ENCODE assay signal across 40 mouse cellular contexts in the genomic region with DNA sequence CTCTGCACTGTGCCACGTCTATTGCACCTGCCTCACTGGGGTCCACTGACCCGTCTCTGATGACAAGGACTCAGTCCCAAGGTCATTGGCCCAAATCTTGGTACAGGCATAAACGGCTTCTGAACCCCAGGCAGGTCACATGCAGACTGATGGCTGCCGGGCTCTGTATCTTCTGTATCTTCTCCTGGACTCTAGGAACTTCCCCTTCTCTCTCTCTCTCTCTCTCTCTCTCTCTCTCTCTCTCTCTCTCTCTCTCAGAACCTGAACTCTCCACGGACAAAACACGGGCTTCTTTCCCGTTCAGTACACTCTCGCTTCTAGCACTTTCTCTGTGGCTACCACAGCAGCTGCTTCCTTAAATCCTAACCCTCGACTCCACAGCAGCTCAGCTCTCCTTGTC. TPM values are rescaled to one million over a fixed set of nuclear protein-coding genes. Genes with fewer than 3 reads are reported as not detected.
"Had no signal": no experiment of that assay in that cellular context is flagged by ENCODE, and none has a peak within 500 bp of the region (broad histone marks: within the 10 kb centered on the region; RNA-seq: fewer than 3 reads in every experiment).

No protein-coding gene starts in this region.

- H3K9ac ChIP-seq: embryonic facial prominence, embryonic 12.5 days; embryonic facial prominence, embryonic 13.5 days; embryonic facial prominence, embryonic 15.5 days; forebrain, embryonic 12.5 days; forebrain, embryonic 13.5 days; forebrain, embryonic 15.5 days; forebrain, postnatal 0 days had no signal

- H3K4me1 ChIP-seq: embryonic facial prominence, embryonic 10.5 days; embryonic facial prominence, embryonic 12.5 days; embryonic facial prominence, embryonic 15.5 days; forebrain, embryonic 12.5 days; forebrain, embryonic 15.5 days had no signal

- DNase-seq: cerebellum, adult 8-10 months; cerebellum, adult 9-10 months; cerebellum, adult 9-11 months; cerebellum, postnatal 10 days; cerebellum, postnatal 14 days; cerebellum, postnatal 25 days; cerebellum, postnatal 36 days; embryo, embryonic 11 days; forebrain, postnatal 0 days; gastrocnemius, adult 2 months; gastrocnemius, postnatal 10 days; gastrocnemius, postnatal 14 days; gastrocnemius, postnatal 25 days; gastrocnemius, postnatal 36 days; heart, adult 11 months; heart, adult 18-20 months; heart, adult 2 months had no signal

- H3K4me3 ChIP-seq: embryonic facial prominence, embryonic 10.5 days; embryonic facial prominence, embryonic 12.5 days; embryonic facial prominence, embryonic 13.5 days; embryonic facial prominence, embryonic 15.5 days; erythroblast, embryonic 14.5 days; forebrain, embryonic 10.5 days; forebrain, embryonic 12.5 days; forebrain, embryonic 13.5 days; forebrain, embryonic 15.5 days; gastrocnemius, adult 2 months; heart, adult 2 months had no signal

- H3K36me3 ChIP-seq: embryonic facial prominence, embryonic 10.5 days; embryonic facial prominence, embryonic 12.5 days; embryonic facial prominence, embryonic 13.5 days; embryonic facial prominence, embryonic 15.5 days; forebrain, embryonic 10.5 days; forebrain, embryonic 12.5 days; forebrain, embryonic 15.5 days had no signal

- H3K9me3 ChIP-seq: embryonic facial prominence, embryonic 10.5 days; embryonic facial prominence, embryonic 13.5 days; embryonic facial prominence, embryonic 15.5 days; forebrain, embryonic 12.5 days; forebrain, embryonic 13.5 days; forebrain, embryonic 15.5 days had no signal

- H3K27me3 ChIP-seq: embryonic facial prominence, embryonic 12.5 days; embryonic facial prominence, embryonic 13.5 days; embryonic facial prominence, embryonic 15.5 days; forebrain, embryonic 12.5 days; forebrain, embryonic 13.5 days; forebrain, embryonic 15.5 days had no signal

- H3K27ac ChIP-seq: embryonic facial prominence, embryonic 10.5 days; embryonic facial prominence, embryonic 12.5 days; embryonic facial prominence, embryonic 13.5 days; embryonic facial prominence, embryonic 15.5 days; forebrain, embryonic 10.5 days; forebrain, embryonic 12.5 days; forebrain, embryonic 13.5 days; forebrain, embryonic 15.5 days; gastrocnemius, adult 2 months; heart, adult 2 months had no signal

RNA-seq across cellular contexts. Expression of a gene that starts 1.9 kb away (rescaled TPM):
- total RNA-seq: common myeloid progenitor, adult 5-6 weeks; forebrain, postnatal 0 days; gastrocnemius, adult 18-20 months; gastrocnemius, adult 2 months; gastrocnemius, adult 8-10 months; gastrocnemius, postnatal 10 days; gastrocnemius, postnatal 14 days; gastrocnemius, postnatal 25 days; gastrocnemius, postnatal 36 days; gastrocnemius, postnatal 4 days; granulocyte monocyte progenitor cell, adult 5-6 weeks; heart, adult 18-20 months; heart, adult 2 months; heart, adult 8-10 months had no signal
- polyA plus RNA-seq: cortical plate, adult 2 months; embryonic facial prominence, embryonic 10.5 days; embryonic facial prominence, embryonic 11.5 days; embryonic facial prominence, embryonic 12.5 days; embryonic facial prominence, embryonic 13.5 days; embryonic facial prominence, embryonic 14.5 days; erythroblast, embryonic 14.5 days; forebrain, embryonic 10.5 days; forebrain, embryonic 11.5 days; forebrain, embryonic 12.5 days; forebrain, embryonic 13.5 days; forebrain, embryonic 14.5 days; forebrain, embryonic 15.5 days; forebrain, embryonic 16.5 days; forebrain, postnatal 0 days; frontal cortex, adult 2 months had no signal

RNA-seq across cellular contexts. Expression of a gene that starts 16.6 kb away (rescaled TPM):
- total RNA-seq: common myeloid progenitor, adult 5-6 weeks; forebrain, postnatal 0 days; gastrocnemius, adult 18-20 months; gastrocnemius, adult 2 months; gastrocnemius, adult 8-10 months; gastrocnemius, postnatal 10 days; gastrocnemius, postnatal 14 days; gastrocnemius, postnatal 25 days; gastrocnemius, postnatal 36 days; gastrocnemius, postnatal 4 days; granulocyte monocyte progenitor cell, adult 5-6 weeks; heart, adult 18-20 months; heart, adult 2 months; heart, adult 8-10 months had no signal
- polyA plus RNA-seq: cortical plate, adult 2 months; embryonic facial prominence, embryonic 10.5 days; embryonic facial prominence, embryonic 11.5 days; embryonic facial prominence, embryonic 12.5 days; embryonic facial prominence, embryonic 13.5 days; embryonic facial prominence, embryonic 14.5 days; embryonic facial prominence, embryonic 15.5 days; erythroblast, embryonic 14.5 days; forebrain, embryonic 16.5 days had no signal

RNA-seq across cellular contexts. Expression of a gene that starts 19.1 kb away (rescaled TPM):
- total RNA-seq: common myeloid progenitor, adult 5-6 weeks; forebrain, postnatal 0 days; gastrocnemius, adult 18-20 months; gastrocnemius, adult 2 months; gastrocnemius, adult 8-10 months; gastrocnemius, postnatal 10 days; gastrocnemius, postnatal 14 days; gastrocnemius, postnatal 25 days; gastrocnemius, postnatal 36 days; gastrocnemius, postnatal 4 days; granulocyte monocyte progenitor cell, adult 5-6 weeks; heart, adult 18-20 months; heart, adult 2 months; heart, adult 8-10 months had no signal
- polyA plus RNA-seq: cortical plate, adult 2 months; embryonic facial prominence, embryonic 10.5 days; embryonic facial prominence, embryonic 11.5 days; embryonic facial prominence, embryonic 12.5 days; embryonic facial prominence, embryonic 13.5 days; embryonic facial prominence, embryonic 14.5 days; embryonic facial prominence, embryonic 15.5 days; erythroblast, embryonic 14.5 days; forebrain, embryonic 10.5 days; forebrain, embryonic 11.5 days; forebrain, embryonic 12.5 days; forebrain, embryonic 13.5 days; forebrain, embryonic 14.5 days; forebrain, embryonic 15.5 days; forebrain, embryonic 16.5 days; forebrain, postnatal 0 days; frontal cortex, adult 2 months; heart, adult 2 months had no signal

RNA-seq across cellular contexts. Expression of a gene that starts 52.8 kb away (rescaled TPM):
- total RNA-seq: forebrain, postnatal 0 days; gastrocnemius, adult 18-20 months; gastrocnemius, adult 2 months; gastrocnemius, adult 8-10 months; gastrocnemius, postnatal 14 days; gastrocnemius, postnatal 25 days; gastrocnemius, postnatal 36 days; gastrocnemius, postnatal 4 days; heart, adult 18-20 months; heart, adult 2 months; heart, adult 8-10 months had no signal
- polyA plus RNA-seq: embryonic facial prominence, embryonic 10.5 days; embryonic facial prominence, embryonic 11.5 days; embryonic facial prominence, embryonic 13.5 days; erythroblast, embryonic 14.5 days; forebrain, embryonic 10.5 days; forebrain, embryonic 11.5 days; forebrain, embryonic 12.5 days; forebrain, embryonic 13.5 days; forebrain, embryonic 14.5 days; forebrain, embryonic 15.5 days; forebrain, embryonic 16.5 days; forebrain, postnatal 0 days; gonadal fat pad, adult 2 months; heart, adult 2 months had no signal
